Mouse (Mus musculus): ENCODE measurements around the gene Pim1.

The Pim1 gene

GRCm38 (mm10) chr17:29465405-29466010, 25.0 kb upstream of the Pim1 start:
- WGBS = 79% methylated on average over 9 of the region's 9 CpGs

- 50% methylated on average over 11 of the region's 11 CpGs for WGBS
These were observed 23.5 kb upstream of the Pim1 start for GRCm38 (mm10) chr17:29467030-29467429.

GRCm38 (mm10) chr17:29473466-29473865, 17.1 kb upstream of the Pim1 start:
- 98% methylated on average over 10 of the region's 10 CpGs for WGBS

GRCm38 (mm10) chr17:29474036-29474435, 16.5 kb upstream of the Pim1 start:
- WGBS = 82% methylated on average over 2 of the region's 2 CpGs

GRCm38 (mm10) chr17:29475142-29475541, 15.4 kb upstream of the Pim1 start:
- 92% methylated on average over 3 of the region's 3 CpGs for WGBS

GRCm38 (mm10) chr17:29476461-29476860, 14.1 kb upstream of the Pim1 start:
- 91% methylated on average over 4 of the region's 4 CpGs for WGBS

GRCm38 (mm10) chr17:29477357-29477756, 13.2 kb upstream of the Pim1 start:
- WGBS = 94% methylated on average over 10 of the region's 10 CpGs

GRCm38 (mm10) chr17:29478271-29478670, 12.3 kb upstream of the Pim1 start:
- whole genome bisulfite sequencing = 92% methylated on average over 4 of the region's 4 CpGs

GRCm38 (mm10) chr17:29480256-29480655, 10.3 kb upstream of the Pim1 start:
- 95% methylated on average over 2 of the region's 2 CpGs for WGBS

- WGBS = 92% methylated on average over 7 of the region's 7 CpGs
These were observed 7.9 kb upstream of the Pim1 start for GRCm38 (mm10) chr17:29482632-29483031.

GRCm38 (mm10) chr17:29483282-29483681, 7.3 kb upstream of the Pim1 start:
- WGBS = 100% methylated on average over 2 of the region's 2 CpGs

GRCm38 (mm10) chr17:29484431-29484830, 6.1 kb upstream of the Pim1 start:
- 95% methylated on average over 2 of the region's 2 CpGs for WGBS

- 81% methylated on average over 3 of the region's 3 CpGs for WGBS
These were observed 5.0 kb upstream of the Pim1 start for GRCm38 (mm10) chr17:29485336-29486233.

- WGBS = 96% methylated on average over 8 of the region's 8 CpGs
These were observed 2.1 kb upstream of the Pim1 start for GRCm38 (mm10) chr17:29488257-29488977.

GRCm38 (mm10) chr17:29488978-29489970, 1.3 kb upstream of the Pim1 start:
- WGBS = 12% methylated on average over 30 of the region's 30 CpGs

- 1% methylated on average over 66 of the region's 68 CpGs for WGBS
These were observed 411 bp upstream of the Pim1 start for GRCm38 (mm10) chr17:29489971-29490712.

- WGBS = under 1% methylated on average over 48 of the region's 48 CpGs
These were observed 1.2 kb downstream of the Pim1 start for GRCm38 (mm10) chr17:29491591-29492268.

GRCm38 (mm10) chr17:29492269-29493191, 2.0 kb downstream of the Pim1 start:
- 5% methylated on average over 22 of the region's 22 CpGs for WGBS
